Mouse (Mus musculus) left cerebral cortex, postnatal 10 days (tissue): Measurements from ENCODE around the gene Aim2. TPM values are rescaled to one million over a fixed set of nuclear protein-coding genes. Genes with fewer than 3 reads are reported as not detected.

ENCODE experiments used
- total RNA-seq, 2 experiments: library from RNA; stranded (reverse); gene quantifications; 2 replicates each; pipeline ENCODE4 v1.2.3; 2021

Aim2 gene
- total RNA-seq, 2 experiments from 2014 or later: 3.7 to 4.9 TPM

Other genes starting within 250 kb of the Aim2 start
- gene Olfr1408, start 213.5 kb upstream of the Aim2 start, total RNA-seq: not detected
- gene Olfr1406, start 160.2 kb upstream of the Aim2 start, total RNA-seq: not detected
- gene Olfr218, start 153.1 kb upstream of the Aim2 start, total RNA-seq: not detected
- not detected for gene Olfr1404, start 138.5 kb upstream of the Aim2 start, total RNA-seq
- gene Fcer1a, start 123.7 kb upstream of the Aim2 start, total RNA-seq: not detected
- gene Olfr418, start 84.9 kb upstream of the Aim2 start, total RNA-seq: not detected
- not detected for gene Mptx2, start 73.1 kb upstream of the Aim2 start, total RNA-seq
- 100 to 1,000 TPM; 111 to 129 TPM for gene Ackr1, start 17.1 kb upstream of the Aim2 start, total RNA-seq
- 100 to 1,000 TPM; 503 to 552 TPM for gene Cadm3, start 16.8 kb downstream of the Aim2 start, total RNA-seq
- not detected for gene Ifi206, start 140.2 kb downstream of the Aim2 start, total RNA-seq
- gene Ifi214, start 185.1 kb downstream of the Aim2 start, total RNA-seq: not detected
- not detected for gene Ifi213, start 248.4 kb downstream of the Aim2 start, total RNA-seq